Mouse (Mus musculus): ENCODE results near the gene Peli3.

Gene Peli3

DNA sequence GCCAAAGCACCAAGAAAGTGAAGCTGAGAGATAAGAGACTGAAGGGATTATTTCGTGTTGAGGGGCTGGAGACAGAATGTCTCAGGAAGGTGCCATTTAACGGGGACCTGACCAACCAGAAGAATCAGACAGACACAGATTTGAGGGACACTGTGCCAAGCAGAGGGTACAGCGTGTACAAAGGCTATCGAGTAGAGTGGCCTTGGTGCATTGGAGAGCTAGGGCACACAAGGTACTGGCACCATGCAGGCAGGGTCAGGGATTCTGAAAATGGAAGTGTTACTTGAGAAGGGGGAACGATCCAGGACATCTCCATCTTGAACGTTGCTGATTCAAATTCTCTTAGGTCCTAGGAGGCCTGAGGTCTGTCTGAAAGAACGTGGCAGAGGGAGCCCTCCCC lies 33.6 kb downstream of the Peli3 start:
- no peak for DNase-seq (ENCODE audit: low spot score in 2 of 2)

DNA sequence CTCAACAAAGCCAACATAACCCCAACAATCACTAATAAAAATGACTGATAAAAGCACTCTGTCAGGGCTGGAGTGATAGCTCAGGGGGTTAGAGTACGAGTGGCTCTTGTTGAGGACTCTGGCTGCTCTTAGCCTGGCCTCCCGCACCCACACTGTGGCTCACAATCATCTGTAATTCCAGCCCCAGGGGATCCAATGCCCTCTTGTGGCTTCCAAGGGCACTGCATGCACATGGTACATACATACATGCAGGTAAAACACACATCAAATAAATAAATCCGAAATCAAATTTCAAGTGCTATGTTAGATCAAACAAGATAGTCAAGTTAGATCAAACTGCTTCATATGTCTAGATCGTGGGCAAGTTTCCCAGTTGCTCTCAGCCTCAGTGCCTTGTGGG lies 34.8 kb downstream of the Peli3 start:
- DNase-seq (ENCODE audit: low spot score in 2 of 2): no peak

DNA sequence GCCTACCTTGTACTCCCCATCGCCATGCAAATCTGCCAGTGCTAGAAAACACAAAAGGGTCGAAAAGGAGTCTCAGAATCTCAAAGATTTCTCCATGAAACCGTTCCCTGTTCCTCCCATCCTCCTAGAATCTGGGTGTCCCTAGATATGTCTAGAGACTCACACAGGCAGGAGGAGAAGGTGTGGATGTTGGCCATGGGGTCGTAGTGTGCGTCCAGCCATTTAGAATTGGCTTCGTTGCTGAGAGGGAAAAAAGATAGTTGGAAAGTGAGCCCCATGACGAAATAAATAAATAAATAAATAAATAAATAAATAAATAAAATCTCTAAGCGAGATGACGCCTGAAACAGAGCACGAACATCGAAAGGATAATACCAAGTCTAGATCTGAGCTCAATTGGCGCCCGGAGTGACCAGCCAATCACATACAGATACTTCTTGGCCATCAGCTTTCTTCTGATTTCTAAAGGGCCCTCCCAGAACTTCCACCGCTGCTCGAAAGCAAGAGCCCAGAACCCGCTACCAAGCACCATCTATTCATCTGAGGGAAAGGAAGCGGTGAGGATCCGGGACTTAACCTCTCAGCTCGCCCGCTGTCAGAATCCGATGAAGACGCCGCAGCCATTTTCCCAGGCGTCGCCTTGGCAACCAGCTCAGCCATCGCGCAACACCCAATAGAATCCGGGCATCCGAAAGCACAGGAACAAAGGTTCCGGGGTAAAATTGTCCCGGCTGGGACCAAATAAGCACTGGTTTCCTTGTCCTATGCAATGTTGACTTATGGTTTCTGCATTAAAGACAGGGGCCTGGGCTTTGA lies 36.7 kb downstream of the Peli3 start, which contains the start of gene Bbs1:
Gene Bbs1 (minus strand): TSS at position 650 of the 816 bp plus-strand sequence.
- peak; percentile 68 to 86 for DNase-seq (ENCODE audit: low spot score in 2 of 2)

DNA sequence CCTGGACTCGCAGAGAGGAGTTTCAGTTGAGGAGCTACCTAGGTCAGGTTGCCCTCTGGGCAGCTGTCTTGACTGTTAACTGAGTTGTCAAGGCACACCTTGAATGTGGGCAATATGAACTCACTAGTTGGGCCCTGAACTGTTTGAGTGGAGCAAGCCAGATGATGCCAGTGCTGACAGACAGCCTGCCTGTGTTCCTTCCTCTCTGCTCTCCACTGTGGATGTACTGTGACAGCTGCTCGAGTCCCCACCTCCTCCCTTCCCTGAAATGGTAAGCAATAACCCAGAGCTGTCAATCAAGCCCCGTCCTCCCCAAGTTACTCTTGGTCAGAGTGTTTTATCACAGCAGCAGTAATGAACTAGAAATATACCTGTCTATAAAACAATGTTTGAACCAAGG lies 43.0 kb downstream of the Peli3 start:
- no peak for DNase-seq (ENCODE audit: low spot score in 2 of 2)

DNA sequence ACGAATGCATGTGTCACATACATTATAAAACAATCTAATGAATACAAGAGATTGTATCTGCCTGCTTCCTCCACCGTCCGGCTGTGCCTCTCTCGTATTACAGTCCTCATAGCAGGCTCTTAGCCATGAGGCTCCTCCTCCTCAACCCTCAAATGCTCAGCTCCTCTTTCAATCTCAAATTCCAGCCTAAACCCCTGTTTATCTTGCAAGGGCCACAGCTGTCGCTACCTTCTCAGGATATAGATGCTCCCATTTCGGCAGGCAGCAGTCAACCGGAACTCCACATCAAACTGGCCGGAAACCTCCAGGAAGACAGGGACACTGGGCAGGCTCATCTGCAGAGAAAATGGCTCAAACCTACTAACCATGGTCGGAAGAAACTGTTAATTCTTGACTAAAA lies 44.0 kb downstream of the Peli3 start:
- no peak for DNase-seq (ENCODE audit: low spot score in 2 of 2)

DNA sequence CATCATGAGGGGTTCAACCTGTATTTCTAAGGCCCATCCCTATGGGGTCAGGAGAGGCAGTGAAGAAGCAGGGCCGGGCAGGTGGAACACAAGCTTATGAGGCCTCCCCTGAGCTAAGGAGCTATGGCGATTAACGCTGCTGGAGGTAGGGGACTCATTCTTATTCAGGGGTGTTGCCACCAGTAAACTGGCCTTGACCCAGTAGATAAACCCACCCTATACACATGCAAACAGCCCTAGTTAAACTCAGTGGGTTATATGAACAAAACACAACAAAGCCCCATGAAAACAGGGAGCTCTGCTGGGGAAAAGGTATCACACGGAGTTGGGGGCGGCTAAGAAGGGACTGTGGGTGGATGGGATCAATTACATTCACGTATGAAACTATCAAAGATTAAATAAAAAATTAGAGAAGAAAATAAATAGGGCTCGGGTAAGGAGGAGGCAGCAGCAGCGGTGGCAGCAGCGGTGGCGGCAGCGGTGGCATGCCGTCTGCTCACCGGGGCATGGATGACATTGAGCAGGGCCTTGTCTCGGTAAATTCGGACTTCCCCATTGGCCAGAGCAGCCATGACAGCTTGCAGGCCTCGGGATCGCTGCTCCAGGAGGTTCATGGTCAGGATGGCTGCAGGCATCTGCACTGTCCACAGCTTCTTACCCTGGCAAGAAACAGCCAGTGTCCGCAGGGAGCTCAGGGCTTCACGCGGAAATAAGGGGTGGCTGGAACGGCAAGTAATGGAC lies 46.0 kb downstream of the Peli3 start:
- no peak for DNase-seq (ENCODE audit: low spot score in 2 of 2)

DNA sequence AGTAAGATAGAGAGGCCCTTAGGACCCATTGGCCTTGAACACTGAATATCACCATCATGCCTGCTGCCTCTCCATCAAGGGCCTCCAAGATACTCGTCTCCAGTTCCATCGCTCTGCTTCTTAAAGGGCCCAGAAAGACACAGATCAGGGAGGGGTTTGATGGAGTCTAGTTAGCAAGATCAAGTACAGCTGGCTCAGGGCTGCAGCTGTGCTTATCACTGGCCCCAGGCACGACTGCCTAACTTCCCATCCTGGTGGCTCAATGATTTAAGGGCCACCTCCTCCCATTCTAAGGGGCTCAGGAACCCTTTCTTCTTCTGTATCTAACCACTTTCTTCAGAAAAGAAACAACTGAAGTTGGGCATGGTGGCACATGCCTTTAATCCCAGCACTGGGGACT lies 51.1 kb downstream of the Peli3 start:
- no peak for DNase-seq (ENCODE audit: low spot score in 2 of 2)

DNA sequence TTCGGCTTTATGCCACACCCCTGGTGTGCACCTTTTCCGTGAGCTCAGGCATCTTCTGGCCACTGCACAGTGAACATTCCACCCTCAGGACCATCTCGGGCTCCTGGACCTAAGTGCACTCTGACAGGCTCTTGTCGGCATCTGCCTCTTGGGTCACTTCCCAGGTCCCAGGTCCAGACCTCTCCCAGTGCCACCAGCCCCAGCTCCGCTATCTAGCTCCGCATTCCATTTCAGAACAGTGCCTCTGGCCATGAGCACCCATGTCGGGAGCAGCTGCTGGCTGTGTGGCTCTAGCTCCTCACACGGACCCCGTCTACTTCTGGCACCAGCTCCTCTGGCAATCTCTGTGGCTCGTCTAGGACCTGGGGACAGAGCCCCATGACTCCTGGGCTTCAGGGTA lies 53.1 kb downstream of the Peli3 start:
- DNase-seq (ENCODE audit: low spot score in 2 of 2): no peak

DNA sequence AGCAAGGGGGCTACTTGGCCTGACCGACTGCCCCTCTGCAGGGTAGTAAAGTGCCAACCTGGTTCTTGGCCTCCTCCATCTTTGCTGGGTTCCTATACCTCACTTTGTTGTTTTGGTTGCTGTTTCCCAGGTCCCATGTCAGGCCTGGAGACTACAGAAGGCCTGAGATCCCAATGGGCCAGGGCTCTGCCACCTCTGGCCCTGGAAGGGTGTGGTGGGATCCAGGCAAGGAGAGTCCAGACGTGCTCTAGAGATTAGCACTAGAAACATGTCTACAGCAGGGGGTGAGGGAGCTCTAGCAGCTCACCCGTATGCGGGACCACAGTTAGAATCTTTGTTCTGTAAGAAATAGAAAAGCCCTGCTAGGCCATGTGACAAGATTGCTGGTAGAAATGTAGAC lies 59.0 kb downstream of the Peli3 start:
- no peak for DNase-seq (ENCODE audit: low spot score in 2 of 2)
